Mouse (Mus musculus): ENCODE measurements at regions not wholly inside any gene's neighbourhood (a gene's known extent, or its start where the extent isn't known, plus 50 kb on each side); places are given as distances from the start of the nearest gene placed in this dataset.

- DNase-seq = peak; percentile 28
These were observed 493.1 kb upstream of the Fat3 start for GRCm38 (mm10) chr9:16994169-16994568.

- no peak for DNase-seq
These were observed 487.0 kb upstream of the Fat3 start for GRCm38 (mm10) chr9:16988114-16988513.

GRCm38 (mm10) chr9:16977321-16977720, 476.2 kb upstream of the Fat3 start:
- peak; percentile 68 for DNase-seq

- no peak for DNase-seq
These were observed 469.3 kb upstream of the Fat3 start for GRCm38 (mm10) chr9:16970373-16970772.

GRCm38 (mm10) chr9:16933602-16934001, 432.5 kb upstream of the Fat3 start:
- DNase-seq = no peak

GRCm38 (mm10) chr9:16931586-16931985, 430.5 kb upstream of the Fat3 start:
- DNase-seq = no peak

- DNase-seq = no peak
These were observed 425.4 kb upstream of the Fat3 start for GRCm38 (mm10) chr9:16926315-16926984.

GRCm38 (mm10) chr9:16925279-16925678, 424.2 kb upstream of the Fat3 start:
- no peak for DNase-seq

GRCm38 (mm10) chr9:16906155-16906554, 405.1 kb upstream of the Fat3 start:
- DNase-seq = no peak

- DNase-seq = no peak
These were observed 398.0 kb upstream of the Fat3 start for GRCm38 (mm10) chr9:16899060-16899459.

GRCm38 (mm10) chr9:16852458-16853026, 351.5 kb upstream of the Fat3 start:
- DNase-seq = no peak

GRCm38 (mm10) chr9:16808494-16808893, 307.4 kb upstream of the Fat3 start:
- no peak for DNase-seq

GRCm38 (mm10) chr9:16772867-16773266, 271.8 kb upstream of the Fat3 start:
- no peak for DNase-seq

GRCm38 (mm10) chr9:16727653-16728052, 226.6 kb upstream of the Fat3 start:
- DNase-seq = no peak

GRCm38 (mm10) chr9:16702431-16702830, 201.3 kb upstream of the Fat3 start:
- no peak for DNase-seq

- DNase-seq = no peak
These were observed 160.4 kb upstream of the Fat3 start for GRCm38 (mm10) chr9:16661527-16661926.

GRCm38 (mm10) chr9:16660940-16661339, 159.9 kb upstream of the Fat3 start:
- no peak for DNase-seq
